Mouse (Mus musculus) cerebellum, postnatal 36 days (tissue): ENCODE data around the gene Fndc3b.

Experiments used
- DNase-seq, 2 experiments: peaks; one replicate each; pipeline ENCODE4 v3.0.0; 2021 to 2022; ENCODE audit warnings: mixed read lengths in 2 of 2

Fndc3b gene

DNA sequence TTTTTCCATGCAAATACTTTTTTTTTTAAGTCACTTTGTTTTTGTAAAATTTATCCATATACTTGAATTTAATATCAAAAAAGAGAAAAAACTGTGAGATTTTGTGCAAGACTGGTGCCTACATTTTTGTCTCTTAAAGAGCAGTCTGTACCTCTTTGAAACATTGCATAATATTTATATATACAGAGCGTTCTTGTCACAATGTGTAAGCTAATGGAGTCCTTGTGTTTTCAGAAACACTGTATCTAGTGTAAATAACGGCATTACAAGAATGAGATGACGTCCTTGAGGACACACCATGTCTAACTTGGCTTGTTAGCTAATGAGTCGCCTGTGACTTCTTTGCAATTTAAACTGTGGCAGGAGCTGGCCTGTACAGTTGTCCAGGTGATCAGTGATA lies 333.2 kb downstream of the Fndc3b start:
- no peak for DNase-seq

DNA sequence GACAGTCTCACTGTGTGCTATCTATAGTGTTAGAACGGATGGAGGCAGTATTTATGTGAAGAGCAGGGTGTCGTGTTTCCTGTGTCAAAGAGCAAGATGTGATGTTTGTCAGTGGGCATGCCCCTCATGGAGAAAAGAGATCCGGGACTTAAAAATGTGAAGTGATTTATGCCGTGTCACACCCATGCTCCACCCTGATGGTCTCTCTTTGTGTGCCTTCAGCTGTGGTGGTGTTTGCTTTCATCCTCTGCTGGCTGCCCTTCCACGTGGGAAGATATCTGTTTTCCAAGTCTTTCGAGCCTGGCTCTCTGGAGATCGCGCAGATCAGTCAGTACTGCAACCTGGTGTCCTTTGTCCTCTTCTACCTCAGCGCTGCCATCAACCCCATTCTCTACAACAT lies 336.7 kb downstream of the Fndc3b start:
- no peak for DNase-seq

GRCm38 (mm10) chr3:27371725-27372650 lies 339.1 kb downstream of the Fndc3b start:
- DNase-seq = no peak

DNA sequence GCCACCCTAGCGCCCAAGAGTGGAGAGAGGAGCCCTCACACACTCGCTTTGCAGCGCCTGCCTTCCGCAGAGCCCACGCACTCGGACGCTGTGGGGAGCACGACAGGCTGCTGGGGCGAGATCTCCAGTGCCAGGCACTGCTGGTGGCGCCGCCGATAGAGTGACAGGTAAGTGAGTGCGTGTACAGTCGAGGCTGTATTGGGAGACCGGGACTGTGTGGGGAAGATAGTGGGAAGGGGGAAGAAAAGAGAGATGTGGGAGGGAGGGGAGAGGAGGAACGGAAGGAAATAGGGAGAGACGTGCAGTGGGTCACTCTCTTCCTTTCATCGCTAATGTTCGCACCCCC lies 339.9 kb downstream of the Fndc3b start, which contains the start of gene Ghsr:
Gene Ghsr, plus strand, starts transcription at position 76 of the 346 bp plus-strand sequence.
- no peak for DNase-seq

DNA sequence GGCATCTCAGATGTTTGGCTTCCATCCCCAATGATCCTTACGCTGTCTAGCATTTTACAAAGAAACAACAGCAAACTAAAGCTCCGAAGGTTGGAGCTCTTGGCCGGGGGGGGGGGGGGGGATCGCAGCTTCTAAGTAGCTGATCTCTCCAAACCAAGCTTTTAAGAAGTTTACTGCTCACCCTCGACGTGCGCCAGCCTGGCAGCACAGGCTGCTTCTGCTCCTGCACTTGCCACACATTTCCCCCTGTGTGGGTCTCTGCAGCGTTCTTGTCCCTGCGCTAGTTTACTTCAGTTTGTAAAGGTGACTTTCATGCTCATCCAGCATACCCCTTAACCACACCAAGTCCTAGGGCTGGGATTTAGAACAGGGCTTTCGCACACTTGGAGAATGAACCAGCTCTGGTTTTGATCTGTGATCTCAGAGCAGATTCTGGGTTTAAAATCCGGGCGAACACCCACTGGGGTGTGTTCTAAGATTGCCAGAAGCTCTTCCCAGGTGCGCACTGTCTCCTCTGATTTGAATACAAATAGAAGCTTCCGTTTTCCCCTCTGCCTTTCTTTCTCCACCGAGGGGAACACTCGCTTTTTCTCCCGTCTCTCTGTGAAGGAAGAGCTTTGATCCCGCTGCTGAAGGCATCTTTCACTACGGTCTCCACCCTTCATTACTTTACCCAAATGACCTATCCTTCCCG lies 340.4 kb downstream of the Fndc3b start:
- no peak for DNase-seq

DNA sequence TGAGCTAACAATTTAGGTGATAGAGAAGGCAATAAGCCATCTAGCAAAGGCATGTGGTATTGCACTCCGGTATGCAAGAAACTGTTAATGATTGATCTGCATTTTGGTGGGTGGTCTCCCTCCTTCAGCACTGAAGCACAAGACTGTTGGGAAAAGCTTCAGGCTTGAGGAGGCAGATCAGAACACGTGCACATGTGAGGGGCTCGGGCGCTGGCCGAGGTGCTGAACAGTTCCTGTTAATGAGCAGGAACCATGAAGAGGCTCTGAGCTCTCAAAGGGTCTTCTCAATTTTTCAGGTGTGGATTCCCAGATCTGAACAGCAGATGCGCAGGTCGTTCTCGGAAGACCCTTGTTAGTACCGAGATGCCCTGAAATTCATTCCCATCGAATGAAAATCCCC lies 341.0 kb downstream of the Fndc3b start:
- DNase-seq = no peak
